Mouse (Mus musculus) midbrain, postnatal 0 days (tissue): ENCODE measurements around the gene Ccm2l. TPM values are rescaled to one million over a fixed set of nuclear protein-coding genes. Genes with fewer than 3 reads are reported as not detected.

Experiments
- ATAC-seq: fragments of 200-750 bp; cut with Nextera tagmentation; 2 replicates; pipeline ENCODE4 v1.8.0; 2017; ENCODE audit warnings: moderate number of reproducible peaks, mild to moderate bottlenecking, moderate TSS enrichment, moderate library complexity; ENCODE audit not compliant: low FRiP score
- DNase-seq: peaks from one replicate; pipeline ENCODE4 v3.0.0-alpha.2; 2015; ENCODE audit warnings: low spot score
- H3K27ac ChIP-seq: fragments of 300-500 bp; sonication (generic); 2 replicates; pipeline ENCODE4 v1.5.1; 2014; ENCODE audit warnings: low read depth, mild to moderate bottlenecking, low read length, mixed read lengths
- H3K27me3 ChIP-seq: fragments of 300-500 bp; sonication (generic); 2 replicates; pipeline ENCODE4 v1.6.1; 2014; ENCODE audit warnings: low read length, control low read depth, mixed read lengths; ENCODE audit not compliant: insufficient read depth
- H3K36me3 ChIP-seq: fragments of 300-500 bp; sonication (generic); 2 replicates; pipeline ENCODE4 v1.6.1; 2014; ENCODE audit warnings: low read length, control low read depth, mixed read lengths; ENCODE audit not compliant: insufficient read depth
- H3K4me1 ChIP-seq: fragments of 300-500 bp; sonication (generic); 2 replicates; pipeline ENCODE4 v1.6.1; 2014; ENCODE audit warnings: mild to moderate bottlenecking, control low read depth, antibody characterized with exemption, low read length, mixed read lengths; ENCODE audit not compliant: insufficient read depth
- H3K4me2 ChIP-seq: fragments of 300-500 bp; sonication (generic); 2 replicates; pipeline ENCODE4 v1.6.1; 2014; ENCODE audit warnings: low read depth, mild to moderate bottlenecking, low read length, mixed read lengths; ENCODE audit not compliant: poor library complexity, severe bottlenecking
- H3K4me3 ChIP-seq: fragments of 300-500 bp; sonication (generic); 2 replicates; pipeline ENCODE4 v1.5.1; 2014; ENCODE audit warnings: low read depth, mild to moderate bottlenecking, low read length, moderate library complexity
- H3K9ac ChIP-seq: fragments of 300-500 bp; sonication (generic); replicated peaks from 2 replicates; pipeline ENCODE4 v1.6.1; 2014; ENCODE audit warnings: mild to moderate bottlenecking, low read length, moderate library complexity, mixed read lengths; ENCODE audit not compliant: poor library complexity, severe bottlenecking
- H3K9me3 ChIP-seq: fragments of 300-500 bp; sonication (generic); 2 replicates; pipeline ENCODE4 v1.6.1; 2016; ENCODE audit warnings: low read length, control low read depth
- CTCF ChIP-seq: IDR thresholded peaks from 2 replicates; pipeline ENCODE4 v1.5.1; 2016; ENCODE audit warnings: antibody characterized with exemption, mild to moderate bottlenecking
- WGBS: fragments of 180-500 bp; shearing (Covaris S2); extraction: QIAGEN DNeasy Blood & Tissue Kit; methylation state at CpG from one replicate; pipeline ENCODE4 v1.1.7; 2014; 5-methylcytosine and 5-hydroxymethylcytosine counted together
- polyA plus RNA-seq: library from polyadenylated mRNA; unstranded; fragments of >200 nt; fragmentation: Nextera tagmentation; extraction: Ambion mirVana; gene quantifications from 2 replicates; pipeline ENCODE4 v1.2.1, GENCODE M21; 2015
- total RNA-seq: library from RNA; depleted of rRNA; stranded (reverse); fragments of >200 nt; gene quantifications from 2 replicates; pipeline ENCODE4 v1.2.3, GENCODE M21; 2014

The Ccm2l gene
- total and polyA plus RNA-seq, 2 experiments from 2014 or later = 1.1 to 4.5 TPM

- ATAC-seq (no peak), DNase-seq (no peak)
- WGBS = 55% methylated on average over 5 of the region's 5 CpGs
- H3K4me3 ChIP-seq = peak overlapping the region; percentile 72
- peak overlapping the region; percentile 84 for H3K4me2 ChIP-seq
- H3K27ac ChIP-seq = no peak overlapping the region
- H3K27me3 ChIP-seq = no peaks in the 10 kb centered on the region
- peaks cover 24% of the 10 kb centered on the region for H3K4me1 ChIP-seq
- no peak for TF ChIP-seq CTCF
- no peaks in the 10 kb centered on the region for H3K9me3 ChIP-seq
- H3K9ac ChIP-seq = 0 out of 2 replicates have a peak overlapping the region, but pooled peaks have one; percentile 73
- no peaks in the 10 kb centered on the region for H3K36me3 ChIP-seq
These were observed 32.1 kb upstream of the Ccm2l start for GRCm38 (mm10) chr2:153033545-153034230.

- DNase-seq = no peak
- Histone ChIP-seq H3K36me3 (0 out of 2 replicates have a peak, but pooled peaks cover 3% of the 10 kb centered on the region), H3K4me1 (peaks cover 24% of the 10 kb centered on the region), H3K4me2 (no peak overlapping the region), H3K27me3 (no peaks in the 10 kb centered on the region), H3K4me3 (no peak overlapping the region), H3K27ac (no peak overlapping the region), H3K9me3 (no peaks in the 10 kb centered on the region), H3K9ac (no peak overlapping the region)
- WGBS = 12% methylated on average over 2 of the region's 2 CpGs
- TF ChIP-seq CTCF = no peak
- no peak for ATAC-seq
These were observed 29.1 kb upstream of the Ccm2l start for GRCm38 (mm10) chr2:153036690-153037089.

- no peak for TF ChIP-seq CTCF
- Histone ChIP-seq H3K9me3 (no peaks in the 10 kb centered on the region), H3K36me3 (0 out of 2 replicates have a peak, but pooled peaks cover 3% of the 10 kb centered on the region), H3K4me3 (no peak overlapping the region), H3K27ac (no peak overlapping the region), H3K9ac (no peak overlapping the region), H3K4me2 (no peak overlapping the region), H3K27me3 (no peaks in the 10 kb centered on the region), H3K4me1 (no peaks in the 10 kb centered on the region; the same call in 1 of the 2 replicates)
- ATAC-seq (no peak), DNase-seq (no peak)
- WGBS = 60% methylated on average over 3 of the region's 3 CpGs
These were observed 21.9 kb upstream of the Ccm2l start for GRCm38 (mm10) chr2:153043886-153044285.

- WGBS = 34% methylated on average over 8 of the region's 8 CpGs
- DNase-seq (peak; percentile 77), ATAC-seq (no peak)
These were observed 19.9 kb upstream of the Ccm2l start for GRCm38 (mm10) chr2:153045884-153046299.

GRCm38 (mm10) chr2:153047828-153048465 is 17.8 kb upstream of the Ccm2l start:
- no peak overlapping the region for H3K4me3 ChIP-seq
- WGBS = 44% methylated on average over 17 of the region's 17 CpGs
- peak; percentile 79 for TF ChIP-seq CTCF
- no peaks in the 10 kb centered on the region for H3K36me3 ChIP-seq
- no peak overlapping the region for H3K4me2 ChIP-seq
- no peak overlapping the region for H3K9ac ChIP-seq
- no peaks in the 10 kb centered on the region; the same call in 1 of the 2 replicates for H3K4me1 ChIP-seq
- no peak overlapping the region for H3K27ac ChIP-seq
- no peaks in the 10 kb centered on the region for H3K9me3 ChIP-seq
- H3K27me3 ChIP-seq = no peaks in the 10 kb centered on the region
- peak; percentile 45 for ATAC-seq
- DNase-seq = peak; percentile 79

More at GRCm38 (mm10) chr2:153045884-153046299, 19.9 kb upstream of the Ccm2l start:
- no peaks in the 10 kb centered on the region for H3K27me3 ChIP-seq
- TF ChIP-seq CTCF = no peak
- no peak overlapping the region for H3K4me3 ChIP-seq
- no peak overlapping the region for H3K27ac ChIP-seq
- H3K4me2 ChIP-seq = no peak overlapping the region
- no peaks in the 10 kb centered on the region; the same call in 1 of the 2 replicates for H3K4me1 ChIP-seq
- no peak overlapping the region for H3K9ac ChIP-seq
- H3K36me3 ChIP-seq = no peaks in the 10 kb centered on the region
- no peaks in the 10 kb centered on the region for H3K9me3 ChIP-seq
